Comparison of ENCODE assay signal across 10 mouse cellular contexts in genomic region chr6:52584383-52584782, GRCm38 (mm10). TPM values are rescaled to one million over a fixed set of nuclear protein-coding genes. Genes with fewer than 3 reads are reported as not detected.
DNase-seq lines count a peak whose midpoint lies in the region; ATAC-seq and TF ChIP-seq lines count a peak whose summit lies in the region.
"Had no signal": no experiment of that assay in that cellular context is flagged by ENCODE, and none has a peak within 500 bp of the region (broad histone marks: within the 10 kb centered on the region; RNA-seq: fewer than 3 reads in every experiment).

No protein-coding gene starts in this region.

- H3K4me2 ChIP-seq in lung, embryonic 14.5 days = no peak overlapping the region
- H3K4me2 ChIP-seq in intestine, postnatal 0 days (replicated peaks; ENCODE audit: low read depth) = no peak overlapping the region
- H3K4me2 ChIP-seq: embryonic facial prominence, embryonic 15.5 days had no signal

- no peak overlapping the region for H3K9ac ChIP-seq in lung, embryonic 14.5 days
- H3K9ac ChIP-seq in intestine, postnatal 0 days (ENCODE audit: low read depth, low read length) = no peak overlapping the region
- H3K9ac ChIP-seq: embryonic facial prominence, embryonic 15.5 days had no signal

- H3K4me1 ChIP-seq in heart, embryonic 10.5 days = no peaks in the 10 kb centered on the region
- H3K4me1 ChIP-seq in embryonic facial prominence, embryonic 10.5 days = peaks cover 7% of the 10 kb centered on the region; the same call in 1 of the 2 replicates
- no peaks in the 10 kb centered on the region for H3K4me1 ChIP-seq in lung, embryonic 14.5 days (ENCODE audit: insufficient read depth)
- H3K4me1 ChIP-seq in intestine, postnatal 0 days (replicated peaks; ENCODE audit: control insufficient read depth, insufficient read depth, low read length) = no peaks in the 10 kb centered on the region

- peak; percentile 10; the same call in 1 of the 2 replicates for TF ChIP-seq CTCF in lung, embryonic 14.5 days (IDR thresholded peaks at IDR 0.05; ENCODE audit: low read depth)
- no peak for TF ChIP-seq CTCF in intestine, postnatal 0 days (IDR thresholded peaks at IDR 0.05; ENCODE audit: low read depth)

- peak; percentile 75 for ATAC-seq in lung, embryonic 14.5 days (ENCODE audit: insufficient read depth)
- no peak for ATAC-seq in intestine, postnatal 0 days

- WGBS in heart, embryonic 10.5 days = 23% methylated on average over 8 of the region's 8 CpGs
- WGBS in embryonic facial prominence, embryonic 10.5 days = 35% methylated on average over 8 of the region's 8 CpGs
- WGBS in lung, embryonic 14.5 days = 25% methylated on average over 8 of the region's 8 CpGs
- WGBS in intestine, postnatal 0 days = 49% methylated on average over 8 of the region's 8 CpGs

- no peaks in the 10 kb centered on the region for H3K9me3 ChIP-seq in heart, embryonic 10.5 days
- H3K9me3 ChIP-seq in embryonic facial prominence, embryonic 10.5 days = no peaks in the 10 kb centered on the region
- H3K9me3 ChIP-seq in lung, embryonic 14.5 days (ENCODE audit: low read depth, low read length) = no peaks in the 10 kb centered on the region
- no peaks in the 10 kb centered on the region for H3K9me3 ChIP-seq in intestine, postnatal 0 days (ENCODE audit: control insufficient read depth)
- H3K9me3 ChIP-seq: embryonic facial prominence, embryonic 15.5 days had no signal

- no peak overlapping the region for H3K27ac ChIP-seq in heart, embryonic 10.5 days
- H3K27ac ChIP-seq in embryonic facial prominence, embryonic 10.5 days (replicated peaks) = no peak overlapping the region
- H3K27ac ChIP-seq in lung, embryonic 14.5 days (ENCODE audit: low read depth) = no peak overlapping the region
- H3K27ac ChIP-seq in intestine, postnatal 0 days (ENCODE audit: low read depth, low read length) = no peak overlapping the region
- H3K27ac ChIP-seq: embryonic facial prominence, embryonic 15.5 days; macrophage had no signal

- DNase-seq in heart, adult 11 months = peak; percentile 96
- DNase-seq in heart, embryonic 10.5 days (ENCODE audit: low spot score) = no peak
- DNase-seq in embryonic facial prominence, embryonic 10.5 days (ENCODE audit: low spot score) = peak; percentile 49
- peak; percentile 72 for DNase-seq in gastrocnemius, postnatal 25 days
- DNase-seq in kidney, postnatal 10 days = peak; percentile 41
- DNase-seq in lung, embryonic 14.5 days = peak; percentile 71
- peak; percentile 92 for DNase-seq in retina, postnatal 1 day

- H3K27me3 ChIP-seq in heart, embryonic 10.5 days (ENCODE audit: insufficient read depth, poor library complexity, severe bottlenecking) = no peaks in the 10 kb centered on the region
- H3K27me3 ChIP-seq in embryonic facial prominence, embryonic 10.5 days (replicated peaks; ENCODE audit: low read depth, poor library complexity, severe bottlenecking) = no peaks in the 10 kb centered on the region
- H3K27me3 ChIP-seq in lung, embryonic 14.5 days (ENCODE audit: insufficient read depth, low read length) = no peaks in the 10 kb centered on the region
- no peaks in the 10 kb centered on the region for H3K27me3 ChIP-seq in intestine, postnatal 0 days (replicated peaks; ENCODE audit: control insufficient read depth, insufficient read depth, low read length)
- H3K27me3 ChIP-seq: embryonic facial prominence, embryonic 15.5 days had no signal

- no peak overlapping the region for H3K4me3 ChIP-seq in heart, embryonic 10.5 days
- H3K4me3 ChIP-seq in embryonic facial prominence, embryonic 10.5 days = no peak overlapping the region
- no peak overlapping the region for H3K4me3 ChIP-seq in lung, embryonic 14.5 days (ENCODE audit: low read depth, low read length)
- no peak overlapping the region for H3K4me3 ChIP-seq in intestine, postnatal 0 days (ENCODE audit: low read depth, low read length)
- H3K4me3 ChIP-seq: embryonic facial prominence, embryonic 15.5 days had no signal

- peaks cover 12% of the 10 kb centered on the region for H3K36me3 ChIP-seq in heart, embryonic 10.5 days
- peaks cover 12% of the 10 kb centered on the region; the same call in 1 of the 2 replicates for H3K36me3 ChIP-seq in embryonic facial prominence, embryonic 10.5 days (replicated peaks)
- H3K36me3 ChIP-seq in lung, embryonic 14.5 days (ENCODE audit: insufficient read depth) = no peaks in the 10 kb centered on the region
- H3K36me3 ChIP-seq in intestine, postnatal 0 days (ENCODE audit: control insufficient read depth, insufficient read depth) = no peaks in the 10 kb centered on the region

RNA-seq across cellular contexts. Expression of gene Hibadh, which starts 55.8 kb away (rescaled TPM):
- 121 and 135 TPM in 2 replicates for polyA plus RNA-seq in heart, embryonic 10.5 days (2016; fragmentation: Nextera tagmentation; extraction: Ambion mirVana)
- 80.1 and 81.6 TPM in 2 replicates for polyA plus RNA-seq in embryonic facial prominence, embryonic 10.5 days (2016; fragmentation: Nextera tagmentation; extraction: Ambion mirVana)
- total RNA-seq in gastrocnemius, postnatal 25 days (2021) = 100 to 1,000 TPM; 107 to 108 TPM
- polyA plus RNA-seq in lung, embryonic 14.5 days (2014; fragmentation: Nextera tagmentation; extraction: Ambion mirVana) = 54.1 and 56.8 TPM in 2 replicates
- polyA plus RNA-seq in intestine, postnatal 0 days (2015; fragmentation: Nextera tagmentation; extraction: Ambion mirVana) = 52.4 and 55.5 TPM in 2 replicates
